Mouse (Mus musculus): ENCODE data around the gene Mecom. TPM values are rescaled to one million over a fixed set of nuclear protein-coding genes. Genes with fewer than 3 reads are reported as not detected.

Gene Mecom
- total and polyA plus RNA-seq, 2 experiments from 2014 or later: 1.9 to 3.9 TPM

DNA sequence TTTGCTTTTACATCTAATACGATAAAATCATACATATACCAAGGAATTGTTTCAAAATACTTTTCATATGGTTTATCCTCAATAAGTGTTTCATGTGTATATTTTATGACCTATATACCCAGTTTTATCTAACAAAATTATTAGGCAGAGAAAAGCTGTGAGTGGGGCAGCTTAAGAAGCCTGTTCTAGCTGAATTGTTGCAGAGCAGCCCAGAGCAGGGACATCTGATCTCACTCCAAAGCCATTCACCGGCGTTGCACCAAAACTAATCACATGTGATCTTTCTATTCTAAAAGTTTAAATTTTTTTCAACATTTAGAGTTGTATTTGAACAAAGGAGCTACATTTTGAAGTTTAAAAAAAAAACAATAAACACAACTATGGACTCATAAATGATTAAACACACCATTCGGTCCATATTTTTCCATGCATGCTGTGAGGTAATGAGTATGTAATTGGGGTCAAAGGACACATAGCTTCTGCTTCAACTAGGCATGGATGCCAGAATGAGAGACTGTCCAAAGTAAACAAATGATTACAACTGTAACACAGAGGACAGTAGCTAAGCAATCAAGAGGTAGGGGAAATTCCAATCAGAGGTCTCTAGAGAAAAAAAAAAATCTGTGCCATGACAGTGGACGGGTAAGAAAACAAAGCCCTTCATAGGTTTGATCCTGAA, 64.7 kb downstream of the Mecom start:
- H3K36me3 ChIP-seq (ENCODE audit: insufficient read depth): no peaks in the 10 kb centered on the region
- DNase-seq (no peak), ATAC-seq (no peak)
- no peak overlapping the region for H3K9ac ChIP-seq
- H3K4me1 ChIP-seq (ENCODE audit: insufficient read depth): no peaks in the 10 kb centered on the region
- no peak overlapping the region for H3K4me3 ChIP-seq (ENCODE audit: low read depth, low read length)
- no peaks in the 10 kb centered on the region for H3K27me3 ChIP-seq (ENCODE audit: insufficient read depth, low read length)
- WGBS: 14% methylated on average over 5 of the region's 5 CpGs
- no peaks in the 10 kb centered on the region for H3K9me3 ChIP-seq (ENCODE audit: low read length)
- H3K4me2 ChIP-seq (ENCODE audit: low read depth): no peak overlapping the region
- TF ChIP-seq CTCF (IDR thresholded peaks at IDR 0.05; ENCODE audit: low read depth): no peak
- no peak overlapping the region for H3K27ac ChIP-seq (ENCODE audit: low read depth, low read length)

DNA sequence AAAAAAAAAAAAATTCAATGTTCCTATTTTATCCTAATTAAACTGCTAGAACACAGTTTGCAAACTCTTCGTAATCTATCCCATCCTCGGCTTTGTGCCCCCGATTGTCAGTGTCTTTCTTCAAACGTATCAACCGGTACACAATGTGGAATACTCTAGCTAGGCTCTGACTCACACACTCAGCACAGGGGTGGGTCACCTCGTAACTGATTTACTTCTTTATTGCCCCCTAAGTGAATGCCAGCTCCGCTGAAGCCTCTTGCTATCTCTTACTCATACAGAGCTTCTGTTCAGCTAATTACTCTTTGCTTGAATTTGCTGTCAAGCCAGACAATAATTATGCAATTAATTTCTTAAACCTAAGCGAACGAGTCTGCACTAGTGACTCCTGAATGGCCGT, 66.1 kb downstream of the Mecom start:
- H3K4me1 ChIP-seq (ENCODE audit: insufficient read depth): no peaks in the 10 kb centered on the region
- no peak for TF ChIP-seq CTCF (IDR thresholded peaks at IDR 0.05; ENCODE audit: low read depth)
- no peaks in the 10 kb centered on the region for H3K36me3 ChIP-seq (ENCODE audit: insufficient read depth)
- H3K27ac ChIP-seq (ENCODE audit: low read depth, low read length): no peak overlapping the region
- WGBS: 56% methylated on average over 10 of the region's 10 CpGs
- no peak overlapping the region for H3K9ac ChIP-seq
- H3K4me2 ChIP-seq (ENCODE audit: low read depth): no peak overlapping the region
- DNase-seq: no peak
- H3K9me3 ChIP-seq (ENCODE audit: low read length): no peaks in the 10 kb centered on the region
- H3K27me3 ChIP-seq (ENCODE audit: insufficient read depth, low read length): no peaks in the 10 kb centered on the region
- no peak for ATAC-seq
- H3K4me3 ChIP-seq (ENCODE audit: low read depth, low read length): no peak overlapping the region

DNA sequence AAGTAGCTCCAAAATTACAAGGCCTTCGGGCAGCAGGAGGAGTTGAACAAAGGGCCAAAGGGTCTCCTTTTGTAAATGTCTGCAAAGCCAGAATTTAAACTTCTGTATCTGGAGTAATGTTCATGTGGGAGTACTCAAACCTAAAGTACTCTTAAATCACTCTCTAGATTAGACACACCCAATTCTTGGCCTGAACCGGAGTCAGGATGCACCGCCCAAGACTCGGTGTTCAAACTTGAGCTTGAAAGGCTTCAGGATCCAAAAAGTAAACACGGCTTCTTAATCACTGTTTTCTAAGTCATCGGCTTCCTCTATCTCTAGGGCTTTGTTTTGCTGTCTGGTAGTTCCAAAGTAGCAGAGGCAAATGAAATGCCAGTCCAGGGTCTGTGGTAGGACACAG, 67.3 kb downstream of the Mecom start:
- H3K27ac ChIP-seq (ENCODE audit: low read depth, low read length): no peak overlapping the region
- no peak for TF ChIP-seq CTCF (IDR thresholded peaks at IDR 0.05; ENCODE audit: low read depth)
- H3K9me3 ChIP-seq (ENCODE audit: low read length): no peaks in the 10 kb centered on the region
- no peak for ATAC-seq
- no peaks in the 10 kb centered on the region for H3K4me1 ChIP-seq (ENCODE audit: insufficient read depth)
- H3K9ac ChIP-seq: no peak overlapping the region
- H3K36me3 ChIP-seq (ENCODE audit: insufficient read depth): no peaks in the 10 kb centered on the region
- WGBS: 79% methylated on average over 6 of the region's 6 CpGs
- no peak overlapping the region for H3K4me3 ChIP-seq (ENCODE audit: low read depth, low read length)
- no peak overlapping the region for H3K4me2 ChIP-seq (ENCODE audit: low read depth)
- no peaks in the 10 kb centered on the region for H3K27me3 ChIP-seq (ENCODE audit: insufficient read depth, low read length)
- no peak for DNase-seq

DNA sequence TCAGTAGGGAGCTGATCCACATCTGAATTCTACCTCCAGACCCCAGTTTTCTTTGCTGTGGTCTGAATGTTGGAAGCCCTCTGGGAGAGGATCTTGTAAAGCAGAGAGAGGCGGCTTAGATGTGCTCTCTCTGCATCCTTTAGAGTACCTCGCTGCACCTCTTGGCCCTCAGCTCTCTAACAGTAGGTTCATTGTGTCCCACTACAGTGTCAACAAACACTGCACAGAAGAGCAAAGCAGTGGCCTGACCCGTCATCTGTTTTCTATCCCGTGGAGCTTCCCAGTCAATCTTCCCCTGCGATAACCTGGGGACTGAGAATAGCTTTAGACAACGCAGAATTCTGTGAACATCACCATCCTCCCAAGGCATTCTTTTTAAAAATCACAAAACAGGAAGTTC, 69.6 kb downstream of the Mecom start:
- H3K27me3 ChIP-seq (ENCODE audit: insufficient read depth, low read length): no peaks in the 10 kb centered on the region
- no peak for TF ChIP-seq CTCF (IDR thresholded peaks at IDR 0.05; ENCODE audit: low read depth)
- no peak overlapping the region for H3K27ac ChIP-seq (ENCODE audit: low read depth, low read length)
- no peak overlapping the region for H3K9ac ChIP-seq
- no peak overlapping the region for H3K4me2 ChIP-seq (ENCODE audit: low read depth)
- no peak for ATAC-seq
- H3K9me3 ChIP-seq (ENCODE audit: low read length): no peaks in the 10 kb centered on the region
- no peaks in the 10 kb centered on the region for H3K4me1 ChIP-seq (ENCODE audit: insufficient read depth)
- 59% methylated on average over 6 of the region's 6 CpGs for WGBS
- DNase-seq: no peak
- H3K36me3 ChIP-seq (ENCODE audit: insufficient read depth): no peaks in the 10 kb centered on the region
- no peak overlapping the region for H3K4me3 ChIP-seq (ENCODE audit: low read depth, low read length)

DNA sequence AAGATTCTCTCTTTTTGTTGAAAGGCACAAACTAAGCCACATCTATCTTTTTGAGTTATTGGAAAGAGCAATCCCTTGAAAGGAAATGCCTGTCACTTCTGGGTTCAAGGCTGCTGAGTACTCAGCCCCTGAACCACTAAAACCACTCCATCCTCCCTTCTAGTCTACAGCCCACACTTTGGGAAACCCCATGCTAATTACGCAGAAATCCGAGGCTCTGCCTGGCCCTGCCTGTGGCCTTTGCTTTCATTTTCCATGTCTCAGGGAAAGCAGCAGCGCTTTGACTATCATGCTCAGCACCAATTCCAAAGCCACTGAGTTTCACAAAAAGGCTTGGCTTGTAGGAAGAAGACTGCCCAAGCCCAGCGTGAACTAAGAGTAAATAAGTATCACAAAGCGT, 70.8 kb downstream of the Mecom start:
- no peak for TF ChIP-seq CTCF (IDR thresholded peaks at IDR 0.05; ENCODE audit: low read depth)
- WGBS: 44% methylated on average over 5 of the region's 5 CpGs
- Histone ChIP-seq H3K27me3 (ENCODE audit: insufficient read depth, low read length) (no peaks in the 10 kb centered on the region), H3K27ac (ENCODE audit: low read depth, low read length) (no peak overlapping the region), H3K4me2 (ENCODE audit: low read depth) (no peak overlapping the region), H3K9me3 (ENCODE audit: low read length) (no peaks in the 10 kb centered on the region), H3K9ac (no peak overlapping the region), H3K4me3 (ENCODE audit: low read depth, low read length) (no peak overlapping the region), H3K4me1 (ENCODE audit: insufficient read depth) (no peaks in the 10 kb centered on the region), H3K36me3 (ENCODE audit: insufficient read depth) (no peaks in the 10 kb centered on the region)
- no peak for ATAC-seq
- no peak for DNase-seq

DNA sequence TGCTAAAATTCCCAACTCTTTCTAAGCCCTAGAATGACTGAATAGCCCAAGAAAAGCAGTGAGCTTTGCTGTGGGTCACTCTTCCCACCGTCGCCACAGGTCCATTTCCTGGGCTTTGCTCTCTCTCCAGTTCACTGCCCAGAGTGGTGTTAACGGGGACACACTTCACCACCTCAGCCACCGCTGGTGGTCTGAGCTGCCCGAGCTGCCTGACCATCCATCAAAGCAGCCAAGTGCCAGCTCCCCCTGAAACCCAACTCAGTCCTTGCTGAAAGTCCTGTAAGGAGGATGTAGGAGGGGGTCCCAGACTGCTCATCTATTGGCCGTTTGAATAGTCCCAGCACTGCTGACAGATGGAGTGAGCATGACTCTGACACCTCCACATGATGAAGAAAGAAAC, 72.2 kb downstream of the Mecom start:
- ATAC-seq: no peak
- H3K4me3 ChIP-seq (ENCODE audit: low read depth, low read length): no peak overlapping the region
- no peak for TF ChIP-seq CTCF (IDR thresholded peaks at IDR 0.05; ENCODE audit: low read depth)
- H3K36me3 ChIP-seq (ENCODE audit: insufficient read depth): no peaks in the 10 kb centered on the region
- no peak overlapping the region for H3K9ac ChIP-seq
- H3K27ac ChIP-seq (ENCODE audit: low read depth, low read length): no peak overlapping the region
- no peaks in the 10 kb centered on the region for H3K9me3 ChIP-seq (ENCODE audit: low read length)
- 66% methylated on average over 6 of the region's 6 CpGs for WGBS
- H3K4me2 ChIP-seq (ENCODE audit: low read depth): no peak overlapping the region
- no peaks in the 10 kb centered on the region for H3K27me3 ChIP-seq (ENCODE audit: insufficient read depth, low read length)
- DNase-seq: no peak
- no peaks in the 10 kb centered on the region for H3K4me1 ChIP-seq (ENCODE audit: insufficient read depth)

DNA sequence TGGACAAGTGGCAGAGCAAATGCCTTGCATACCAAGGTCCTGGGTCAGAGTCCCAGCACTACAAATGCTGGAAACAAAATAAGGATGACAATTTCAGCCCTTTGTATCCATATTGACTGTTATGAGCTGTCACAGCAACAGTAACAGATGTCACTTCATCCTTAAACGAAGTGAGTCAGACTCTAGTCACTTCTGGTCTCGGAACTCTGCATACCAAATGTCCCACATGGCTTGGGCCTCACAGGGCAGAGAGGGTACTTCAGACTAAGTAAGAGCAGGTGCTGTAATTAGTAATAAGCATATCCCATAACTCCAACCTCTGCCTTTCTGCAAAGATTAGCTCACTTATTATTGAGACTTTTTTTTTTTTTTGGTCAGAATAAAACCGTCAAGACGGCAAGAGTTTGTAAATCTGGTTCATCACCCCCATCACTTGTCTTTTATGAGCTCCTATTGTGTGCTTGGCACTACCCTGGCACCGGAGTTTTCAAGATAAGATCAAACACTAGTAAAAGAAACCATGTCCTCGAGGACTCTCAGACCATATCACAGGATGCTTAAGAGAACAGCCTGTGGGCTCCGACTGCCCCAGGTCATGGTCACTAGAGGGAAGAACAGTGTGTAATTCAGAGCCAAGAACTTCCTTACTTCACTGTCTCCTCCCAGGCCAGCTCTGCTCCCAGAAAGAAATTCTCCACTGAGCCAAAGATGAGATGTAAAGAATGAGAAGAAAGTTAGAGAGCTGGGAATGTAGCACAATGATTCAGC, 79.6 kb downstream of the Mecom start:
- H3K27me3 ChIP-seq (ENCODE audit: insufficient read depth, low read length): no peaks in the 10 kb centered on the region
- no peak overlapping the region for H3K9ac ChIP-seq
- no peaks in the 10 kb centered on the region for H3K9me3 ChIP-seq (ENCODE audit: low read length)
- no peak overlapping the region for H3K4me3 ChIP-seq (ENCODE audit: low read depth, low read length)
- ATAC-seq (no peak), DNase-seq (no peak)
- no peaks in the 10 kb centered on the region for H3K4me1 ChIP-seq (ENCODE audit: insufficient read depth)
- WGBS: 76% methylated on average over 7 of the region's 7 CpGs
- H3K4me2 ChIP-seq (ENCODE audit: low read depth): no peak overlapping the region
- TF ChIP-seq CTCF (IDR thresholded peaks at IDR 0.05; ENCODE audit: low read depth): no peak
- H3K27ac ChIP-seq (ENCODE audit: low read depth, low read length): no peak overlapping the region
- no peaks in the 10 kb centered on the region for H3K36me3 ChIP-seq (ENCODE audit: insufficient read depth)

Data from forebrain, postnatal 0 days (tissue).